Mouse (Mus musculus): Measurements from ENCODE around the gene Cyp2j13. TPM values are rescaled to one million over a fixed set of nuclear protein-coding genes. Genes with fewer than 3 reads are reported as not detected.

Cyp2j13 gene
- polyA plus RNA-seq, 1 experiment, result not detected

Other genes with a start within 250 kb of the Cyp2j13 start
- gene Hook1, start 110.3 kb downstream of the Cyp2j13 start, polyA plus RNA-seq (2011; ENCODE audit: insufficient read length, low read depth, missing spikeins), result 1.3 and 2.2 TPM in 2 replicates
- not detected in 2 replicates for gene Cyp2j12, start 63.6 kb upstream of the Cyp2j13 start, polyA plus RNA-seq (2011; ENCODE audit: insufficient read length, low read depth, missing spikeins)
- gene Cyp2j7, start 159.1 kb upstream of the Cyp2j13 start, polyA plus RNA-seq (2011; ENCODE audit: insufficient read length, low read depth, missing spikeins), result not detected in 2 replicates